Mouse (Mus musculus): Measurements from ENCODE around the gene Tbc1d8. TPM values are rescaled to one million over a fixed set of nuclear protein-coding genes. Genes with fewer than 3 reads are reported as not detected.

Tbc1d8 gene
- polyA plus RNA-seq, 1 experiment from 2014 or later, result 9.1 TPM

DNA sequence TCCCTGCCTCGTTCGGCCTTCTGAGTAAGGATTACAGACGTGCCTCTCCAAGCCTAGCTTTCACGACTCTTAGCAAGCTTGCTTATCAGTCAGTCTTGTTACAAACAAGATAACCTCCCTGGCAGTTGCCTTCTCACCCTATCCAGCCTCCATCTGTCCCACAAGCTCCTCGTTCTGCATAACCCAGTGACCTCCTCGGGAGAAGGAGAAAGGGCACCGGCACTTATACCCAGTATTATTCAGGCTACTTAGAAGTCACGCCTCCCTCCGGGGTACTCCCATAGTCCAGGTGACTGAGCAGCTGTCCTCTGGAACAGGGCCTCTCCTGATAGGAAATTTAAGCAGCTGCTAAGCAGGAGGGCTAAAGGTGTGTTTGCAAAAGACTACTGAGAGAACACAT lies 48.5 kb downstream of the Tbc1d8 start:
- Histone ChIP-seq H3K27me3 (replicated peaks; ENCODE audit: control insufficient read depth, insufficient read depth, low read length) (no peaks in the 10 kb centered on the region), H3K9me3 (ENCODE audit: control insufficient read depth, low read length) (no peaks in the 10 kb centered on the region), H3K36me3 (ENCODE audit: control insufficient read depth, insufficient read depth, low read length) (no peaks in the 10 kb centered on the region), H3K4me1 (replicated peaks; ENCODE audit: control insufficient read depth, insufficient read depth, low read length) (no peaks in the 10 kb centered on the region), H3K9ac (ENCODE audit: low read length) (no peak overlapping the region), H3K4me2 (ENCODE audit: low read length) (no peak overlapping the region), H3K27ac (ENCODE audit: low read depth) (no peak overlapping the region), H3K4me3 (ENCODE audit: low read depth, low read length) (no peak overlapping the region)
- 47% methylated on average over 9 of the region's 9 CpGs for WGBS
- no peak for DNase-seq (ENCODE audit: low spot score)
- ATAC-seq (replicated peaks; ENCODE audit: low FRiP score, low TSS enrichment, low read depth), result no peak

DNA sequence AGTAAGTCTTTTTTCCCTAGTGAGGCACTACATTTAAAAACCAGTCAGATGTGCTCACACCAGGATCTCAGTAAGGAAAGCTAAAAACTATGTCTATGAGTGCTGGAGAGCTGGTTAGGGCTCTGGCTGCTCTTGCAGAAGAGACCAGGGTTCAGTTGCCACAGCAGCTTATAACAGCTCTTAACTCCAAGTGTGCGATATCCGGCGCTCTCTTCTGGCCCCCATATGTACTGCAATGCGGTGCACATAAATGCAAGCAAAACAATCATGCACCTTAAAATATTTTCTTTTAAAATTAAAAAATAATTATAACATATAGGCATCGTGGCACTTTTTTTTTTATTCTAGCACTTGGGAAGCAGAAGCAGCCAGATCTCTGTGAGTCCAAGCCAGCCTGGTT lies 49.5 kb downstream of the Tbc1d8 start:
- Histone ChIP-seq H3K36me3 (ENCODE audit: control insufficient read depth, insufficient read depth, low read length) (no peaks in the 10 kb centered on the region), H3K27ac (ENCODE audit: low read depth) (no peak overlapping the region), H3K4me2 (ENCODE audit: low read length) (no peak overlapping the region), H3K27me3 (replicated peaks; ENCODE audit: control insufficient read depth, insufficient read depth, low read length) (no peaks in the 10 kb centered on the region), H3K9me3 (ENCODE audit: control insufficient read depth, low read length) (no peaks in the 10 kb centered on the region), H3K9ac (ENCODE audit: low read length) (no peak overlapping the region), H3K4me3 (ENCODE audit: low read depth, low read length) (no peak overlapping the region), H3K4me1 (replicated peaks; ENCODE audit: control insufficient read depth, insufficient read depth, low read length) (no peaks in the 10 kb centered on the region)
- WGBS, result 93% methylated on average over 5 of the region's 5 CpGs
- DNase-seq (ENCODE audit: low spot score) (no peak), ATAC-seq (replicated peaks; ENCODE audit: low FRiP score, low TSS enrichment, low read depth) (no peak)

DNA sequence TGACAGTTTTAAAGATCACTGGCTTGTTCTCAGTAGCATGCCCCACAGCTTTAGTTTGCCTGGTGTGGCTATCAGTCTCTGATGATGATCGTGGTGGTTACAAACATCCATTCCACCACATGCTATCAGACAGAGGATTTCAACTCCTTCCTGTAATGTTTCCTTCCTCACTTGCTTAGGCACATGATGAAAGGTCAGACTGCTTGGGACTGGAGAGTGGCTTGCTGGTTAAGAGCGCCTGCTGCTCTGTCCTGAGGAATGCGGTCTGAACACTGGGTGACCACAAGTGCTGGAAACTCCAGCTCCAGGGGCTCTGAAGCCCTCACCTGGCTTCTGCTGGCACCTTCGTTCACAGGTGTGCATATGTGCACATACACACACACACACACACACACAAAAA lies 50.3 kb downstream of the Tbc1d8 start:
- DNase-seq (ENCODE audit: low spot score) (no peak), ATAC-seq (replicated peaks; ENCODE audit: low FRiP score, low TSS enrichment, low read depth) (no peak)
- Histone ChIP-seq H3K9ac (ENCODE audit: low read length) (no peak overlapping the region), H3K27me3 (replicated peaks; ENCODE audit: control insufficient read depth, insufficient read depth, low read length) (no peaks in the 10 kb centered on the region), H3K4me2 (ENCODE audit: low read length) (no peak overlapping the region), H3K36me3 (ENCODE audit: control insufficient read depth, insufficient read depth, low read length) (no peaks in the 10 kb centered on the region), H3K27ac (ENCODE audit: low read depth) (no peak overlapping the region), H3K9me3 (ENCODE audit: control insufficient read depth, low read length) (no peaks in the 10 kb centered on the region), H3K4me1 (replicated peaks; ENCODE audit: control insufficient read depth, insufficient read depth, low read length) (no peaks in the 10 kb centered on the region), H3K4me3 (ENCODE audit: low read depth, low read length) (no peak overlapping the region)
- 80% methylated on average over 4 of the region's 4 CpGs for WGBS

DNA sequence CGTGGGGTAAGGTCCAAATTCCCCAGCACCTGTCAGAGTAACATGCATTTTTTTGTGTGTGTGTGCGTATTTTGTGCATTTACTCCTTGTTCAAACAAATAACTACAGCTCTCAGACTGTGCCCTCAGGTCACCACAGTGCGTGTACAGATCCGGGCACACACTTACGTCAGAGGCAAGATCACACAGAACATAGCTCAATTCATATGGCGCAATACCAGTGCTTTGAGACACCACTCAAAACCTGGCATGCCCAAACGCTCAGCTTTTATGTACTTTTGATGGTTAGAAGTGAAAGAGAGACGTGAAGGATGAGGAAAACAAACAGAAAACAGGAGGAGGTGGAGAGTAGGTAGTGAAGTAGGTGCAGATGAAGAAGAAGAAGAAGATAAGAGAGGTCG lies 53.1 kb downstream of the Tbc1d8 start:
- no peak for ATAC-seq (replicated peaks; ENCODE audit: low FRiP score, low TSS enrichment, low read depth)
- WGBS, result 88% methylated on average over 9 of the region's 9 CpGs
- Histone ChIP-seq H3K36me3 (ENCODE audit: control insufficient read depth, insufficient read depth, low read length) (no peaks in the 10 kb centered on the region), H3K4me3 (ENCODE audit: low read depth, low read length) (no peak overlapping the region), H3K27me3 (replicated peaks; ENCODE audit: control insufficient read depth, insufficient read depth, low read length) (no peaks in the 10 kb centered on the region), H3K4me2 (ENCODE audit: low read length) (no peak overlapping the region), H3K9me3 (ENCODE audit: control insufficient read depth, low read length) (no peaks in the 10 kb centered on the region), H3K27ac (ENCODE audit: low read depth) (no peak overlapping the region), H3K9ac (ENCODE audit: low read length) (no peak overlapping the region), H3K4me1 (replicated peaks; ENCODE audit: control insufficient read depth, insufficient read depth, low read length) (no peaks in the 10 kb centered on the region)
- no peak for DNase-seq (ENCODE audit: low spot score)

DNA sequence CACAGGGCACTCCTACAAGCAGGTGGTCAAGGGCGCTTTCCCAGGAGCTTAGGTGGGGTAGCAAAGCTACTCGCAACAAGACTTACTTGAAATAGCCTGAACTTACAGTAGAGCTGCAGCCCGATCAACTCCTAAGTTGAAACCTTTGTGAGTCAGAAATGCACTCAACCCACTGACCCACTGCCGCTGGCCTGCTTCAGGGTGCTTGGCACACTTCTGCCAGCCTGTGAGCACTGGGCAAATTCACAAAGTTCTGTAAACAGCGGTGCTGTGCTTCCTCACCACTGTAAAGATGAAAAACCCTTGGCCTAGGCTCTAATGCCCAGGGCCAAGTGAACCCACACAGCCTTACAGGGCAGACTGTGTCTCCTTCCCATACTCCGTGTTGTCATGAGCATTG lies 57.6 kb downstream of the Tbc1d8 start:
- Histone ChIP-seq H3K4me3 (ENCODE audit: low read depth, low read length) (no peak overlapping the region), H3K36me3 (ENCODE audit: control insufficient read depth, insufficient read depth, low read length) (no peaks in the 10 kb centered on the region), H3K27me3 (replicated peaks; ENCODE audit: control insufficient read depth, insufficient read depth, low read length) (no peaks in the 10 kb centered on the region), H3K27ac (ENCODE audit: low read depth) (no peak overlapping the region), H3K4me1 (replicated peaks; ENCODE audit: control insufficient read depth, insufficient read depth, low read length) (no peaks in the 10 kb centered on the region; the same call in 1 of the 2 replicates), H3K4me2 (ENCODE audit: low read length) (no peak overlapping the region), H3K9me3 (ENCODE audit: control insufficient read depth, low read length) (no peaks in the 10 kb centered on the region), H3K9ac (ENCODE audit: low read length) (no peak overlapping the region)
- DNase-seq (ENCODE audit: low spot score) (no peak), ATAC-seq (replicated peaks; ENCODE audit: low FRiP score, low TSS enrichment, low read depth) (no peak)
- WGBS, result 93% methylated on average over 6 of the region's 6 CpGs

DNA sequence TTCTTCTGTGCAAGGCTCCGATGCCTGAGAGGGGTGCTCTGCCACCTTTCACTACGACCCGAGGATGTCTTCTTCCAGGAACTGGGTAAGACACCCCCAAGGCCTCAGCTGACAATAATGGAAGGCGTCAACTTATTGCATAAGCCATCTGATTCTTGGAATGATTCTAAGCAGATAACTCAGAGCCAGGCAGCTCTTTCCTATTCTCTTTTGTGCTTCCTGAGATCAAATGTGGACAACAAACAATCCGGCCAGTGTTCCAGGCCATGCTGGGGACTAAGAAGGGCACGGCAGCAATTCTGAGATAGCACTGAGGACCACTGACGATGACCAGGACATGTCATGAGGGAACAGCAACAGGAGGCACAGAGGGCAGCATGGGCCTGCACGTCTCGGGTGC lies 59.7 kb downstream of the Tbc1d8 start:
- no peak for ATAC-seq (replicated peaks; ENCODE audit: low FRiP score, low TSS enrichment, low read depth)
- H3K4me1 ChIP-seq (replicated peaks; ENCODE audit: control insufficient read depth, insufficient read depth, low read length), result no peaks in the 10 kb centered on the region; the same call in 1 of the 2 replicates

DNA sequence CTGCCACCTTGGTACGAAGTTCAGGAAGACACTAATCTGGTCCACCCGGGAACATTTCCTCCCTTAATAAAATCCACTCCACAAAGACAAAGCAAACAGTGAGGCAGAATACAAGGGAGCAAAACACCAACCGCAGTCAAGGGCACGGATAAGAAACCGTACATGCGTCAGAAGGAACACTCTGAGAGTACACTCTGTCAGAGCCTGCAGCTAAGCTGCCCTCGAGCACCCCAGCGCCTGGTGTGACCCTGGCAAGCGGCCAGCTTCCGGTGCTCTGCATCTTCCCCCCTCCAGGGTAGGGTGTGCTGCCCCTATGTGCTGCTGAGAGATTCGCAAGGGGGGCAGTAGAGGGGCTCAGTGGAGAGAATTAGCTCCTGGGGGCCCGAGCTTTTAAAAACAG lies 60.7 kb downstream of the Tbc1d8 start:
- H3K4me1 ChIP-seq (replicated peaks; ENCODE audit: control insufficient read depth, insufficient read depth, low read length), result no peaks in the 10 kb centered on the region; the same call in 1 of the 2 replicates
- H3K4me3 ChIP-seq (ENCODE audit: low read depth, low read length), result no peak overlapping the region
- 26% methylated on average over 12 of the region's 12 CpGs for WGBS
- no peaks in the 10 kb centered on the region for H3K36me3 ChIP-seq (ENCODE audit: control insufficient read depth, insufficient read depth, low read length)
- ATAC-seq (replicated peaks; ENCODE audit: low FRiP score, low TSS enrichment, low read depth) (no peak), DNase-seq (ENCODE audit: low spot score) (no peak)
- H3K27ac ChIP-seq (ENCODE audit: low read depth), result no peak overlapping the region
- no peaks in the 10 kb centered on the region for H3K27me3 ChIP-seq (replicated peaks; ENCODE audit: control insufficient read depth, insufficient read depth, low read length)
- no peak overlapping the region for H3K9ac ChIP-seq (ENCODE audit: low read length)
- H3K9me3 ChIP-seq (ENCODE audit: control insufficient read depth, low read length), result peaks cover 4% of the 10 kb centered on the region; the same call in 1 of the 2 replicates
- no peak overlapping the region for H3K4me2 ChIP-seq (ENCODE audit: low read length)

More for the DNA sequence above, 59.7 kb downstream of the Tbc1d8 start:
- no peak overlapping the region for H3K4me2 ChIP-seq (ENCODE audit: low read length)
- peaks cover 4% of the 10 kb centered on the region; the same call in 1 of the 2 replicates for H3K9me3 ChIP-seq (ENCODE audit: control insufficient read depth, low read length)
- H3K9ac ChIP-seq (ENCODE audit: low read length), result no peak overlapping the region
- DNase-seq (ENCODE audit: low spot score), result no peak
- no peaks in the 10 kb centered on the region for H3K27me3 ChIP-seq (replicated peaks; ENCODE audit: control insufficient read depth, insufficient read depth, low read length)
- WGBS, result 65% methylated on average over 9 of the region's 9 CpGs
- no peak overlapping the region for H3K27ac ChIP-seq (ENCODE audit: low read depth)
- no peaks in the 10 kb centered on the region for H3K36me3 ChIP-seq (ENCODE audit: control insufficient read depth, insufficient read depth, low read length)
- no peak overlapping the region for H3K4me3 ChIP-seq (ENCODE audit: low read depth, low read length)

DNA sequence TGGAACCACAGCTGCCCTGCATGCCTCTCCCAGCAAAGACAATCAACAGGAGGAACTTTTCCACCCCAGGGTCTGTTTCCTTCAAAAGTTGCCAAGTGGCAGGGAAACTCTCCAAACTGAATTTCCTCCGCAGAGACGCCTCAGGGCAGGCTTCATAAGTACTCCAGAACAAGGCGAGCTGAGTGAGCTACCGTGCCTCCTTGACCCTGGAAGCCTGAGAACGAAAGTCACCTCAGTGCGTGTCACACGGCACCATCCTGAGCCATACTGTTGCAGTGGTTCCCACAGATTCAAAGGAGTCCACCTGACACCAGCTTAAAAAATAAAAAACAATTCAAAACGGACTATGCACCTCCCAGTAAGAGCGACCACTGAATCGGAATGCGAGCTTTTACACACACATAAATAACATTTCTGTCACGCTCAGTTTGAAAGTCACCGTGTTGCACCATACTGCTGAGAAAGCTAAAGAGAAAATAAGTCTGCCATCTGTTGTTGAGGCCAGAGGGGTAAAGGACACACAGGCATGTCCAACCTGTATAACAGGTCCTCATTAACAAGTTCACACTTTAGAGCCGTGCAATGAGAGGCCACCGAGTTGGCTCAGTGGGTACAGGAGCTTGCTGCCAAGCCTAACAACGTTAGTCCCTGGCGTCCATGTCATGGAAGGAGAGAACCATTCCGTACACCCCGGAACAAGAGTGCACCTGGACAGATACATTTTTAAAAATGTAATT lies 68.3 kb downstream of the Tbc1d8 start:
- H3K9ac ChIP-seq (ENCODE audit: low read length), result no peak overlapping the region
- no peak overlapping the region for H3K27ac ChIP-seq (ENCODE audit: low read depth)
- 80% methylated on average over 19 of the region's 19 CpGs for WGBS
- H3K27me3 ChIP-seq (replicated peaks; ENCODE audit: control insufficient read depth, insufficient read depth, low read length), result no peaks in the 10 kb centered on the region
- H3K4me2 ChIP-seq (ENCODE audit: low read length), result no peak overlapping the region
- DNase-seq (ENCODE audit: low spot score) (no peak), ATAC-seq (replicated peaks; ENCODE audit: low FRiP score, low TSS enrichment, low read depth) (no peak)
- peaks cover 4% of the 10 kb centered on the region; the same call in 1 of the 2 replicates for H3K9me3 ChIP-seq (ENCODE audit: control insufficient read depth, low read length)
- H3K4me1 ChIP-seq (replicated peaks; ENCODE audit: control insufficient read depth, insufficient read depth, low read length), result peaks cover 3% of the 10 kb centered on the region; the same call in 1 of the 2 replicates
- H3K4me3 ChIP-seq (ENCODE audit: low read depth, low read length), result no peak overlapping the region
- H3K36me3 ChIP-seq (ENCODE audit: control insufficient read depth, insufficient read depth, low read length), result no peaks in the 10 kb centered on the region

DNA sequence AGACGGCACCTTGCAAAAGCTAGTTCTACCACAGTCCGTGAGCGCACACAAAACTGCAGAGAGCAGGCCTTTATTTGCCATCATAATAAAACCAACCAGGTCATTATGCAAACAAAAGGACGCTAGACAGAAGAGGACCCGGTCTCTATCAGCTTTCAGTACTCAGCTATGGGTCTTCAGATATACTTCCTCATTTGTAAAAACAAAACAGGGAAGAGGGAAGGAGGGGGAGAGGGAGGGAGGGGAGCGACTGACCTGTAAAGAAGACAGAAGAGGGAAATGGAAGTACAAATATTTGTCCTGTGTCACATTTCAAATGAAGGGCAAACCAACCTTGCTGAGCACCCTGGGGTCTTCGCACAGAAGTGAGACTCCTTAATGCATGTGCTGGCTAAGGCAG lies 69.9 kb downstream of the Tbc1d8 start:
- Histone ChIP-seq H3K27ac (ENCODE audit: low read depth) (no peak overlapping the region), H3K4me1 (replicated peaks; ENCODE audit: control insufficient read depth, insufficient read depth, low read length) (peaks cover 3% of the 10 kb centered on the region; the same call in 1 of the 2 replicates), H3K9me3 (ENCODE audit: control insufficient read depth, low read length) (no peaks in the 10 kb centered on the region), H3K4me3 (ENCODE audit: low read depth, low read length) (no peak overlapping the region), H3K4me2 (ENCODE audit: low read length) (no peak overlapping the region), H3K36me3 (ENCODE audit: control insufficient read depth, insufficient read depth, low read length) (no peaks in the 10 kb centered on the region), H3K9ac (ENCODE audit: low read length) (no peak overlapping the region), H3K27me3 (replicated peaks; ENCODE audit: control insufficient read depth, insufficient read depth, low read length) (no peaks in the 10 kb centered on the region)
- ATAC-seq (replicated peaks; ENCODE audit: low FRiP score, low TSS enrichment, low read depth) (no peak), DNase-seq (ENCODE audit: low spot score) (no peak)
- WGBS, result 52% methylated on average over 7 of the region's 7 CpGs
